Mouse (Mus musculus) heart, adult 2 months (tissue): Measurements from ENCODE around the gene Mab21l3.

Source experiments
- CTCF ChIP-seq: fragments of 200-600 bp; IDR thresholded peaks from 2 replicates; pipeline ENCODE4 v1.8.1; 2022; ENCODE audit warnings: antibody characterized with exemption, mild to moderate bottlenecking, moderate library complexity
- EP300 ChIP-seq: fragments of 200-500 bp; IDR thresholded peaks from 2 replicates; pipeline ENCODE4 v1.6.1; 2011; ENCODE audit warnings: low read depth, low read length, control low read depth; ENCODE audit not compliant: insufficient read depth
- POLR2A ChIP-seq: fragments of 200-500 bp; IDR thresholded peaks from 2 replicates; pipeline ENCODE4 v1.6.1; 2011; ENCODE audit warnings: mild to moderate bottlenecking, low read depth, low read length, control low read depth; ENCODE audit not compliant: insufficient read depth

GRCm38 (mm10) chr3:101828595-101828994, 20.2 kb downstream of the Mab21l3 start:
- no peak for TF ChIP-seq CTCF
- TF ChIP-seq POLR2A, result no peak
- no peak for TF ChIP-seq EP300
